Mouse (Mus musculus) ES-CJ7 (cell line): ENCODE data around the gene Rab40c.

Experiments used
- DNase-seq: peaks from one replicate; pipeline ENCODE4 v3.0.0; 2011; ENCODE audit warnings: low read depth, low spot score

The Rab40c gene

DNA sequence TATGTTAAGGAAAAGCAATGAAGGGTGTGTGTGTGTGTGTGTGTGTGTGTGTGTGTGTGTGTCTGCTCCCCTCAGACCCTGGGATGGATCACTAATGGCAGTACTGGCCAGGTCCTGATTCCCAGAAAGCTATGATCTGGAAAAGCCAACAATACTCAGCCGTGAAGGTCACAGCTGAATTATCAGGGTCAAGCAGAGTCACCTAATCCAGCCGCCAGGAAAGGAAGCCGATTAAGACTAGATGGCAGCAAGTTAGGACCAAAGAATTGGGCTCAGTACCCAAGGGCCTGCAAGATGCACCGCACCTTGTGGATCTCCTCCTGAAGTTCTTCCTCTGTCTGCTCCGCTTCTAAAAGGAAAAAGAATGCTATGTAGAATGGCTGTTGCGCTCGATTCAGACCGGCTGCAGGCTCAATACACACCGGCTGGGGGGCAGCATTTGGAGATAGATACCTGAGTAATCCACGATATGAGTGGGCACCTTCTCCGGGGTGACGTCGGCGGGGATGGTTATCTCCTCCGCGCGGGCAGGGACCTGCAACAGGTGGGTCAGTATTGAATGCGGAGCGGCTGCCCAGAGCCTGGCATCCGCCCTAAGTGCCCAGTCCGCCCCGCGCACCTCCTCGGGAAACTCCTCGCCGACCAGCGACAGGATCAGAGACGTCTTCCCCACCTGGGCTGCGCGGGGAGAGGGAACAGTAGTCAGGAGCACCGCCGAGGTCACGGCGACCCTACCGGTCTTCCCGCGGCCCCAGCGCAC, 75.7 kb downstream of the Rab40c start:
- DNase-seq: no peak

DNA sequence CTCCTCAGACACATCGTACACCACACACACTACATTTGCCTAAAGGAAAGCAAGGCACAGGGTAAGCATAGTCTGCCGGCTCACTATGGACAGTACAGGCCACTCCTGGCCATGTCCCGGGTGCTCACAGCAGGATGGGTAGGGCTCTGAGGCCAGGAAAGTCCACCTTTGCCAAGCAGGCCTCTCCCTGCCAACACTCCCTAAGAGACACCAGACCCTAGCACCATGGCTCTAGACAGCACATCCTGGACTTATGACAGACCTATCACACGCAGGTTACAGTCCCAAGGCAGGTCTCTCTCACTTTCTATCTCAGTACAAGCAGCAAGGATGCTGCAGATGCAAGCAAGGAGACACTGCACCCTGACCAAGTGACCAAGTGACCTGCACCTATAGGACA, 76.4 kb downstream of the Rab40c start:
- no peak for DNase-seq

DNA sequence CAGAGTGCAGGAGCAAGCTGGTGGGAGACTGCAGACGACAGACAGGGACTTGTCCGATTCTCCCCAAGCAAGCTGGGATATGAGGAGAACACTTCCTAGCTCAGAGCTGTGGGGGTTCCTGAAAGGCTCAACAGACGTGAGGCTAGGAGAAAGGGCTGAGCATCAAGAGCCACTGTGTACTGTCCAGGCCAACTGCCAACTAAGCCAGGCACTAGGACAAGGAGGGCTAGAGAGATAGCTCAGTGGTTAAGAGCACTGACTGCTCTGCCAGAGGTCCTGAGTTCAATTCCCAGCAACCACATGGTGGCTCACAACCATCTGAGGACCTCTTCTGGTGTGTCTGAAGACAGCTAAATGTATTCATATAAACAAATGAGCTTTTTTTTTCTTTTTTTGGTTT, 77.0 kb downstream of the Rab40c start:
- DNase-seq: no peak

DNA sequence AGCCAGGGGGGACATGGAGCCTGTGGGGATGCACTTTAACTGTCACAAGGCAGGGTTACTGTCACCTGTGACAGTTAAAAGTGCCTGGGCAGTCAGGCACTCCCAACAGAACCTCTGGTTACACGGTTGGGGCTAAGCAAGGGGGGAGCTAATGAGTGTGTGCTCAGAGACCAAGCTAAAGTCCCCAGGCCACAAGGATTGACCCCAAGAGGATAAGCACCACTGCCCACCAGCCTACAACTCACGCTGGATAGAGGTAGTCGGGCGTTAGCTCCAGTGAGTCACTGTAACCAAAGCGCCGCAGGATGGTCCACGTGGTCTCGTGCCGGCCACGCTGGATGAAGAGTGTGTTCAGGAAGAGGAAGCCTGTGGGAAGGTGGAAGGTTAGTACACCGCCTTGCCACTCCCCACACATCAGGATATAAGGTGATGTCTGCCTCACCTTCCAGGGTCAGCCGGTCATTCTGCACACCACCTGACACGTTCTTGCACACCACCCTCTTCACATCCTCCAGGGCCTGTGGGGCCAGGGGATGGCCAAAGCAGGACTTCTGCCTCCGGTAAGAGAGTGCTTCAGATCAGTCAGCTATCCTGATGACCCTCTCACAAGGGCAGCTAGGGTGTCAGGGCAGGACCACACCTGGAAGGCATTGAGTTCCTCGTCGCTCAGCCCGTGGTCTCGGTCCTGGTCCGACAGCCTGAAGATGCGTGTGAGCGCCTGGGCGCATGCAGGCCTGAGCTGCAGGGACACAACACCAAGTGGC, 78.2 kb downstream of the Rab40c start, which contains the start of gene Gm20683:
Gm20683 (minus strand) TSS at position 647 of the 764 bp plus-strand sequence.
- DNase-seq: no peak

DNA sequence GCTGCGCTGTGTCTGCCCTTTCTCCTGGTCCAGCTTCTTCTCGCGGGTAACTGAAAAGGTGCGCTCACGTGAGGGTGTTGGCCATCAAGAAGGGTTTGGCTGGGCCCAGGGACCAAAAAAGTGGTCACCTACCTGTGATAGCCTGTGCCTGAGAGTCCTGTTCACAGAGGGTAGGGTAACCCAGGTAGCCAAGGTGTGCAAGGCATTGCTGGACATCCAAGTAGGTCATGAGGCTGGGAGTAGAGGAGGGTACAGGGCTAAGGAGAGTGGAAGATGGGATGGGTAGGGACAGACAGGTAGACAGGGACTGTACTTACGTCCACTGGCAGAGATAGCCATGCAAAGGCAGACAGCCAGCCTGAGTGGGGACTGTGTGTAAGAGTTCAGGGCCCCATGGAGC, 79.0 kb downstream of the Rab40c start:
- DNase-seq: no peak

DNA sequence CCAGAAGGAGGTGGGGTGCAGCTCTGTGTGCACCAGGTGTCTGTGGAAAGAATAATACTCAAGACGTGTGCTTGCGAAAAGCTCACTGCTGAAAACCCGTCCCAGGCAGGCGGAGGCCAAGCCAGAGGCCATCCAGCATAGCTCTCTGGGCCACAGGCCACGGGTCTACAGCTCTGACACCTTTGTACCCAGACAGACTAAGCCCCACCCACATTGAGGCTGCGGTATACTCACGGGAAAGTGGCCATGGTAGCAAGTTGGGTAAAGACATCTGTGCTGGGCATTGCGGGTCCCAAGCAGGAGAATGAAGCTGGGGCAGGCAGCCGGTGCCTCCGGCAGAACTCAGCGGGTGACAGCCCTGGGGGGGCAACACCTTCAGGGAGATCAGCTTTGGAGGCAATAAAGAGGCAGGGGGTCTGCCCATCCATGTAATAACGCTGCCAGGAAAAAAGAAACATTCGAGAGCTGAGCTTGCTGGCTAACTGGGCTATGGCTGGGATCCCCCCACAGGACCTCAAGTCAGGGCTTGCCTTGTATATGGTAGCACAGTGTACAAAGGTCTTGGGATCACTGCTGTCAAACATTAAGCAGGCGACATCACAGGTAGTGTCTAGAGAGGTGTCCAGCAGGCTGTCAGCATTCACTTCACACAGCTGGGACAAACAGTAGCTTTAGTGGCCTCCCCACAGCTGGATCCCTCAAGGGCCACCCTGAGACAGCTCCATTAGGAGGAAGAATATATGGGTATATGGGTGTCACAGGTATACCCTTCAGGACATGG, 79.9 kb downstream of the Rab40c start:
- DNase-seq: no peak

DNA sequence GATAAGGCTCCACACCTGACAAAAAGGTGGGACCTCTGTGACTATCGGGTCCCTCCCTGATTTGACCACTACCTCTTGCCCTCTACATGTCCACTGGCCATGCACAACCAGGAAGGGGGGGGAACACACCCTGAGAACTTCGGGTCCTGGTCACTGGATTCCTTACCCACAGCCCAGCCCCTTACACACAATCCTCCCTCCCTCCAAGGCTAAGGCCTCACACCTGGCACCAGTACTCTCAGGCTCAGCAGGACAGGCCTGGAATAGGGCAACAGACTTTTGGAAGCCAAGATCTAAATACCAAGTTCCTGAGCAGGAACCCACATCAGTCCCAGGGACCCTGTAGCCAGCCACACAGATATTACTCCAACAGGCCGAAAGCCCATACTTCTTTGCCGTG, 80.6 kb downstream of the Rab40c start:
- no peak for DNase-seq

DNA sequence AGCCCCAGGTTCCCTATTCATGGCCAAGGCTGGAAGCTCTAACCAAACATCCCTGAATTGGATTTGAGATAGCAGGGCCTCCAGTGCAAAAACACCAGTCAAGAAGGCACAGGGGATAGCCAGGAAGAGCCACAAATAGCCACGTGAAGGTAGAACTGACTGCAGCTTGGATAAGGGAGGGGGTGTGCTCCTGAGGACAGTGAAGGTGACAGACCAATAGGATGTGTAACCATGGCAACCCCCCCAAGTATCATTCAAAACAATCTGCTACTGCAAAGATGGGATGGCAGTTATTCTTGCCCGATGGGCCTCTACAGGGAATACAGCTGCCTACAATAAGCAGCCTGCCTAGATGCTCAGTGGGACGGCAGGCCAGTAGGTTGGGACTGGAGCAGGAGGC, 82.0 kb downstream of the Rab40c start:
- DNase-seq: no peak

DNA sequence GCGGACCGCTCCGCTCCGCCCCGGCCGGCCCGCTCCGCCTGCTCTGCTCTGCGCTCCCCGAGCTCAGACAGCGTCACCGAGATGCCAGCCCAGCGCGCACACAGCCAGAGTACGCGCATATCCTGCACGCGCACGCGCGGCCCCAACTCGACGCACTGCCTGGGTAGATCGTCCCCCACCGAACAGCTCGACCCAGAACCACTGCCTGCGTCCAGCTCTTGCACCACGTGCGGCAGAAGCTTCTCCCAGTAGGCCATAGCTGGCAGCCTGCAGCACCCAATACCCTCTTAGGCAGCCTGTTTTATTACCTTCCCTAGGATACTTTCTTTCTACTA, 82.5 kb downstream of the Rab40c start, which contains the start of gene Rhbdl1:
Rhbdl1 (minus strand) TSS at position 220 of the 335 bp plus-strand sequence.
- DNase-seq: peak; percentile 66

DNA sequence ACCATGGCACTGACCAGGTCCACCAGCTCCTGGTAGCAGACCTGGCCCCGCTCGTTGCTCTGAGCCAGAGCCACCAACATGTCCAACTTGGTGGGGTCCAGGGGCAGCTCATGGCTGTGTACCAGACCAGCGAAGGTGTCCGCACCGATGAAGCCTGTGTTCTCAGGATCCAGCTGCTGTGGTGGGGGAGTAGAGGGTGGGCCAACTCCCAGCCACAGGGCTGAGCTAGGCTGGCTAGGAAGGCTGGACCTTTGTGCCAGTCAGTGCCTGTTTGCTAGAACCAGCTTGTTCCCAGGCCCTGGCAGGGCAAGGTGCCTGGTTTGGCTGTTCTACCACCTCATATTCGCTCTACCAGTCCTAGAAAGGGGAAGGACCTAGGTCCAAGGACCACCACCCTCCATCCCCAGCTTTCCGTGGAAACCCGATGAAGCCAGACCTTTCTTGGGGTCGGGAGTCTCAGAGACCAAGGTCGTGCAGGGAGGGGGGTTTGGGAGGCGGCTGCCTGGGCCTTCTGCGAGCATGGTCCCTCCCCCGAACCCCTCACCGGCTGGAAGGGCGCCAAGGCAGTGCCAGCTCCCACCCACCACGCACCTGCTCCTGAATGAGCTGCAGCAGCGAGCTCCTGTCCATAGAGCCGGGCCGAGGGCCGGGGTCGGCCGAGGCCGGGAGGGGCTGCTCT, 83.0 kb downstream of the Rab40c start:
- DNase-seq: no peak

DNA sequence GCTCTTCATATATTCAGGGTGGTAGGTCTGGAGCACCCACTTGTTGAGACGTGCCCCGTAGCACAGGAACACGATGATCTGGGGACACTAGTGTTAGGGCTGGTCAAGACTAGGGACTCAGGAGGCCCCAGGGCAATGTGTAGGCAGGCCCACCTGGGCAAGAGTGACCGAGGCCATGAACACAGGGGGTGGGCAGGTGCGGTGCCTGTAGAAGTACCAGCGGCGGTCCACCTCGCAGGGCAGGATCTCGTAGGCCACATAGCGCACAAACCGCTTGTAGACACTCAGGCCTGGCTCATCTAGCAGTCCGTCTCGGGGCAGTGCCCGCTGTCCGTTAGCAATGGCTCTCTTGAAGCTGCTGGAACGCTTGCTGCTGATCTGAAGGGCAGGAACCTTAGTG, 83.7 kb downstream of the Rab40c start:
- no peak for DNase-seq

DNA sequence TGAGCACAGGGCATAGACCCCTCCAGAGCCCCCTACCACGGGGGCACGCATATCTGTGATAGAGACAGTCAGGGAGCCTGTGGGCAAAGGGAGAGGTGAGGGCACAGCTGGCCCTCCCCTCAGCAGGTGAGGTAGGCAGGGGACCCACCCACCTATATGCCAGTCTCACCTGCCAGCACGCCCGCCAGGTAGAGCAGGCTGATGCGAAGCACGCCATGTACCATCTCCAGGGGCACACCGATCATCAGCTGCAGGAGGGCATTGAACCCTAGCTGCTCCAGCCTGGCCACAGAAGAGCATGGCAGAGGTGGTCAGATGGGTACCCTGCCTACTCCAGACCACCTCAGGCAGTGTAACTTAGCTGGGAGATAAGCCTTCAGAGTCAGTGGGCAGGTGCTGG, 84.2 kb downstream of the Rab40c start:
- no peak for DNase-seq

DNA sequence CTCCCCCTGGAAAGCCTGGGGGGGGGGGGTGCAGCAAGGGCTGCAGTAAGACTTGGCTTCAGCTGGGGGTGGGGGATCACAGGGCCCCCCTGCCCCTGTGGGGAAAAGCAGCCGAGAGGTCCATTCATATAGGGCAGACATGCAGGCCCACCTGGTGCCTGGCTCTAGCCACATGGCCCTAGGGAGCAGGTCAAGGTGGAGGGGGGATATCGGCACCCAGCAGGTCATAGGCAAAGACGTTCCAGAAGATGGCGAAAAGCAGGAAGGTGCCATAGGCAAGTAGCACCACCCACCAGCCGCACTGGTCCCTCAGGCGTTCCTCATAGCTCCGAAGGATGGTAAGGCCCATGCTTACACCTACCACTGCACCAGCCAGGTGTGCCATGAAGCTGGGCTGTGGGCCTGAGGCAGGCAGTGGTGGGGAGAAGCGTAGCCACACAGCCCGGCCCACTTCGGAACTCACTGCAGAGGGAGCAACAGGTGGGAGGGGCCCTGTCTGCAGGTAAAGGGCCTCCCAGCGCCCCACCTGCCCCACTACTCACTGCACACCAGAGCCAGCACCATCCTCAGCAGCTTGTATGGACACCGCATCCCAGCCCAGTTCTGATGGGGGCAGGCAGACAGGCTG, 84.8 kb downstream of the Rab40c start:
- DNase-seq: no peak

DNA sequence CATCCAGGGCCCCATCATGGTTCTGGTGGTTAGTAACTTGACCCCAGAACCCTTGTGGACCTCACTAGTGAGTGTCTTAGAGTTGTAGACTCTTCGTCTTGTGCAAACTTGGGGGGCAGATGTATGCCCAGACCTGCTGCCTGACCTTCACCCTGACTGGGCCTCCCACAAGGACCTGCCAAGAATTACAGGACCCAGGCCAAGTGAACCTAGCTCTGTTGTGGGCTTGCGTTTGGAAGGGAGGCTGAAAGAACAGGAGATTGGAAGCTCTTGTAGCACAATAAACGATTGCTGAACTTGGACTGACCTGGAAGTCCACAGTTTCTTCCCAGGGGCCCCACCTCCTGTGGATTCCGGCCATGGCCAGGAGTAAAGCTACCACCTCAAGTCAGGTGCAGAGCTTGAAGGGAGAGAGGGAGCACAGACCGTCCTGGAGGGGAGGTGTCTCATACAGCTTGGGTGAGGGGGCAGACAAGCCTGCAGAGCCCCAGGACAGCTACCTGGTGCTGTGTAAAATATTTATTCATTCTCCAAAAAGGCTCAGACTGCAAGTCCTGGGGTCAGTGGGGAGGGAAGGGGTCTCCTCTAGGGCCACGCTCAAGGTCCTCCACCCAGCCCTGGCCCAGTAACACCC, 85.4 kb downstream of the Rab40c start:
- no peak for DNase-seq

DNA sequence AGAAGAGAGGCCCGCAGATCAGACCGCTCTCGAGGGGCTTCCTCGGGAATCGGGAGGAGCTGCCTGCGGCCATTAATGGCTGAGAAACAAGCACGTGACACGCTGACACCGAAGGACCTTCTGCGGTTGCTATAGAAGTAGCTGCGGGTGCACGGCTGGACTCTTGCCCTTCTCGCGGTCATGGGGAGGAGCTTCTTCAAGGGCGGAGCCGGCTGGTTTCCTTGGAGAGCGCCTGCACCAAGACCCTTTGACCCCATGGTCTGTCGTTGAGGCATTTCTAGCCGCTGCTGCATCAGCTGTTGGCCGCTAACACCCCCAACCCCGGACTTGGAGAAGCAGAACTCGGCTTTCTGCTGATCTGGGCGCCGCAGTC, 86.2 kb downstream of the Rab40c start, which contains the start of gene Stub1:
Stub1 (minus strand) TSS at position 114 of the 373 bp plus-strand sequence.
- DNase-seq: peak; percentile 89

DNA sequence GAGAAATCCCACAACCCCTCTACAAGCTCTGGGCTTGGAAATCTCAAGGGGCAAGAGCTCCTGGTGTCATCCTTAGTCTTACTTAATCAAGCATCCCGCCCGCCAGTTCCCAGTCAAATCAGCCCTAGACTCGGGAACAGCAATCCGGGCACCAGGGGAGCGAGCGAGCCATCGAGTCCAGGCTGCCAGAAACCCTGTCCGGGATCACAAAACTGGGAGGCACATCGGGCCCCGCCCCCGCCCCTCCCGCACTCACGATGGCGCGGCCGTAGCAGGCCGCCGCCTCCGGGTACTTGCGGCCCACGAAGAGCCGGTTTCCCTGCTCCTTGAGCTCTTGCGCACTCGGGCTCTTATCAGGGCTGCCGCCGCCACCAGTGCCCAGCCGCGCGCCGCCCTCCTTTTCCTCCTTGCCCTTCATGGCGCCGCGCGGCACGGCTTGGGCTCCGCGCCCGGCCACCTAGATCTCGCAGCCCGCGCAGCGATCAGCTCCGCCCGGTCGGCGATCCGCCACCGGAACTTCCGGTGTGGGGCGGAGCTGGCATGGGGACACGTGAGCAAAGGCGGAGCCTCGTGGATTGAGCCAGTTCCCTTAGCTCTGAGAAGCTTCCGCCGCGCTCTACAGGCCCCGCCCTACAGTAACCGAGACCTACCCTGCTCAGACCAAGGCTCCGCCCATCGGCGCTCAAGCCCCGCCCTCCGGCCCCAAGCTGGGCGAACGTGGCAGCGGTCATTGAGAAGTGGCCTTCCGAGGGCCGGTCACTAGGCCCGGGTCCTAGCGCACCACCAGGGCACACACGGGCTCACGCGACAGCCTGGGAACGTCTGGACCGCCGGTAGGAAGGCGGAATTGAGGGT, 86.9 kb downstream of the Rab40c start:
- DNase-seq: peak; percentile 98
